Mouse (Mus musculus): ENCODE results near the gene Arhgap6.
A peak's percentile ranks its signal among the peaks of the same experiment; 100 is the strongest.

The Arhgap6 gene

DNA sequence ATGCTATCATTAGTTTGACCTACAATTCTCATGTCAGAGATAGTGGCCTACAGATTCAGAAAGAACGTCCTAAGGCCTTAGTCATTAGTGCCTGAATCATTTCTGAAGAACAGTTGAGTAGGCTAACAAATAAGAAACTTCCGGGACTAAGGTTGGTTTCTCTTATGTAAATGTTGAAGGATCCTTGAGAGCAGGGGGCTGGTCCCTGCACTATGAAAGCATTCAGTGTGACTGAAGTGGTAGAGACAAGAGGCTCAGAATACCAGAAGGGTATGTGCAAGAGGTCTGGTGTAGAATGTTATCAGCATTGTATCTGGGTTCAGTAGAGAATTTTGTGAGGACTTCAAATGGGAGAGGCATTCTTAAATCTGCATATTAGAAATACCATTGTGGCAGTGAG, 185.5 kb downstream of the Arhgap6 start:
- DNase-seq (ENCODE audit: low read depth, low spot score) = no peak

DNA sequence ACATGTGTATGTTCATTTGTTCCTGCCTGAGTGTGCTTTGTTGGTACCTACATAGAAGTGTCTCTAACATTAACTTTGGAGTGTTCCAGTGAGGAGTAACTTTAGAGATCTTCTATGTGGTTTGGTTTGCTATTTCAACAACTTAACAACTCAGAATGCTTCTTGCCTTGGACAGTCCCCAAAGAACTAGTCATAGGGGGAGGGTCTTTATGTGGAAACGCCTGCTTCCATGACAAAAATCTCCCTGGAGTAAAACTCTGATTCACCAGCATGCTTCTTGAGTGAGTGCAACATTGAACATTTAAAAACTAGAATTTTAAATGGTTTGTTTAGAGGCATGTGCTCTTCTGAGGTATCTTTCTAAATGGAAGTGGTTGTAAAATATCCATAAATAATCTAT, 212.2 kb downstream of the Arhgap6 start:
- DNase-seq (ENCODE audit: low read depth, low spot score) = no peak

DNA sequence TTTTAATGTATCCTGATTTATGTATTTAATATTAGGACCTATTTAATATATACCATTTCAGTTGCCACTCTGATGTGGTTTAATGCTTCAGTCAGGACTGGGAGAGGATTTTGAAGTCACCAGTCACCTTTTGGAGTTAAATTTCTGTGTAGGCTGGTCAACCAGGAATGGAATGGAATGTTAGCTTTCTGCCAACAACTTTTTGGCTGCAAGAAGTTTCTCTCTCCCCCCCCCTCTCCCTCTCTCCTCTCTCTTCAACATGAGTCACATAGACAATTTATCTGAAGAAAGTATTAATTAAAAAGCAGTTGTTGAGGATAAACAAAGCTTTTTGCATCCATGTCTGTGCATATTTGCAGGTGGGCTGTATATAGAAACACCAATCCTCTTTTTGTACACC, 217.8 kb downstream of the Arhgap6 start:
- no peak for DNase-seq (ENCODE audit: low read depth, low spot score)

DNA sequence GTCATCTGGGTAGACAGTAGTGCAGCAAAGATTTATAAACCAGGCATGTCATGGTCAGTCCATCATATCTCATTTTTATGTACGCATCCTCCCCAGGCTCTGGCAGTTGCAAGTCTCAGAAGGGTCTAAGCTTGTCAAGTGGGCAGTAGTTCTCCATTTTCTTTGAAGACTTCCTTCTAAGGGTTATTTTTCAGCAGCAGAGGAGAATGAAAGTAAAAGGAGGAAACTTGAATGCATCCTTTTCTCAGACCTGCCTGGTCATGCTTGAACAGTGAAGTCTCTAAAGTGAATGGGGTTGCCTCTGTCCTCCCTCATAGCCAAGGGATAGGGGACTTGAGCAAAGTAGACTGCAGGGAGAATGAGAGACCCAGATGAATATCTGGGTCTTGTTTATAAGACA, 239.5 kb downstream of the Arhgap6 start:
- no peak for DNase-seq (ENCODE audit: low read depth, low spot score)

DNA sequence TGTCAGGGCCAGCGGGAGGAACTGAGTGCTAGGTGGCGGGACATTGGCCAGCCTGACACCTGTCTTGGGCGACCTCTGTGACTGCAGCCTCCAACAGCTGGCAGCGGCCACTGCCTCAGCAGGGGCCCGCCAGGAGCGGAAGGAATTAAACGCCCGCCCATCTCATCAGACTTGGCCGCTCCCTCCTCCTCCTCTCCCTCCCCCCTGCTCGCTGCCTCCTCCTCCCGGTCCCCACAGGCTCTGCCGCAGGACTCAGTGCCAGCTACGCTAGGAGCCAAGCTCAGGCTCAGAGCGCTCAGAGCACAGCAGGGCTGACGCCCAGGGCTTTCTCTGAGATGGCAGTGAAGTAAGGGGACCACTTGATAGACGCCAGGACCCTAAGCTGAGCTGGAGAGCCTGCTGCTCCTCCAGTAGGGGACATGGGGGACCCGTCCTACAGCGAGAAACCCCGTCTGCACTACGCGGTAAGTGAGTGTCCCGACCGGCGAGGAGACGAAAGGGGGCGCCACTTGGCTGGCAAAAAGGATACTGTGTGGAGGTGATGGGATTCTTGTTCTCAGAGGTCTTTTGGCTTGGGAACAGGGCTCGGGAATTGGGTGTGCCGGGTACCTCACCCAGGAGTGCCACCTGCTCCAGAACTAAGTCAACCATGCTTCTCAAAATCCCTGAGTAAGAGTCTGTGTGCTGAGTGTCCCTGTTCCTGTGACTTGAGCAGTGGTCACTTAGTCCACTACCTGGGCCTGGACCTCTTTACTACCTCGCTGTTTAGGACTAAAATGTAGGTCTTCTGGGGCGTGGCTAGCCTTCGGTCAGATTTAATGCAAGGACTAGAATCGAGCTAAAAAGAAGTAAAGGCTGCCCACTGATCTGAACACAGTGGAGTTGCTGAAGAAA, 241.8 kb downstream of the Arhgap6 start:
- DNase-seq (ENCODE audit: low read depth, low spot score) = peak; percentile 49

DNA sequence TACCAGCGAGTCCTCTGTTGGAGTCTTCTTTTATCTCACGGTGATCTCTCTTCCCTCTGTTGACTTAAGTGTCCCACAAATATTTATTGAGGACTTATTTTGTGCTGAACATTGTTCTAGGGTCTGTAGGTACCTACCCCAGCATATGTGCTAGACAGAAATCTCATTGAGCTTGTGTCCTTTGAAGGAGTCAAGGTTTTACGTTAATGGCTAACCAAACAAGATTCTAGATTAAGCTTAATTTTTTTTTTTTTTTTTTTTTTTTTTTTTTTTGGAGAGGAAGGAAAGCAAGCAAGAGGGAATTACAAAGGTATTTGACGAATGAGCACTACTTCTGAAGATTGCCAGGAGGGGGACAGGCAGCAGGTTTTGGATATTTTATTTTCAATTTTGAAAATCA, 242.5 kb downstream of the Arhgap6 start:
- no peak for DNase-seq (ENCODE audit: low read depth, low spot score)

DNA sequence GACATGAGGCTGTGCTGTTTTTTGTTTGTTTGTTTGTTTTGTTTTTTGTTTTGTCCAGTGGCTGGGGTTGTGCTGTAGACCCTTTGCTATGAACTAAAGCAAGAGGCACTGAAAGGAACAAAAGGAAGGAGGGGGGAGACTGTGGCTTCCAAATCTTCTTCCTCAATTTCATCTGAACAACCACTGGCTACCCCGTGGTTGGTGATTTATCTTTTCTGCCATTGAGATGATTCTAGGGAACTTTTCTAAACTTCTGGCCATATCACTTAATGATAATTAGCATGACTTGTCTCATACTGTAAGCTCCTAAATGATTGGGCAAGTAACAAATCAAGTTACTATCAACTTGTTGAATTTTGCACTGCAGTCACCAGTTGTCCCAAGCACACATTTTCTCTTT, 249.0 kb downstream of the Arhgap6 start:
- no peak for DNase-seq (ENCODE audit: low read depth, low spot score)

DNA sequence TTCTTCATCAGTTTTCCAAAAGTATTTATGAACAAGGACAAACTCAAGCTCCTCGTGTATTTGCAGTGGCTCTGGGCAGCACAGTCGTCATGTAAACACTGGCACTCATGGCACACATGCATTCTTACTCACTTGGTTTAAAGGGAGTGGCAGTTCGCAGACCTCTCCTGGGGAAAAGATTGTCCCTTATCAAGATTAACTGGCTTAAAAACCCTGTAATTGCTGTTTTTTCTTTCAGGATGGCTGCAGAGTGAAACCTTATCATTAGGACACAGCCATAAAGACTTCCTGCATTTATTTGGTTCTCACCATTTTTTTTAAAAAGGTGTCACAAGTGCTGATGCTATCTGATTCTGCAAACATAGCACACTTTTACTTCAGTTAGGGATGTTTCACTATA, 252.7 kb downstream of the Arhgap6 start:
- no peak for DNase-seq (ENCODE audit: low read depth, low spot score)

DNA sequence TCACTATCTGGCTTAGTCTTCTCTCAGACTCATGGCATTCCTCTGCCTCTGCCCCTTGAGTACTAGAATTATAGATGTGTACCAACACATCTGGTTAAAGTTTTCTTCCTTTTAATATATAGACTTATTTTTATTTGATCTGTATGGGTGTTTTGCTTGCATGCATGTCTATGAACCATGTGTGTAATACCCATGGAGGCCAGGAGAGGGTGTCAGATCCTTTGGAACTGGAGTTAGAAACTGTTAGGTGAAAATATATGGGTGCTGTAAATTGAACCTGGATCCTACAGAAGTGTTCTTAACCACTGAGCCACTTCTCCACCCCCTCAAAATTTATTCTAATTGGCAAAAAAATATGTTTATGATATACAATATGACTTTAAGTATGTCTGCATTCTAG, 254.7 kb downstream of the Arhgap6 start:
- DNase-seq (ENCODE audit: low read depth, low spot score) = no peak

DNA sequence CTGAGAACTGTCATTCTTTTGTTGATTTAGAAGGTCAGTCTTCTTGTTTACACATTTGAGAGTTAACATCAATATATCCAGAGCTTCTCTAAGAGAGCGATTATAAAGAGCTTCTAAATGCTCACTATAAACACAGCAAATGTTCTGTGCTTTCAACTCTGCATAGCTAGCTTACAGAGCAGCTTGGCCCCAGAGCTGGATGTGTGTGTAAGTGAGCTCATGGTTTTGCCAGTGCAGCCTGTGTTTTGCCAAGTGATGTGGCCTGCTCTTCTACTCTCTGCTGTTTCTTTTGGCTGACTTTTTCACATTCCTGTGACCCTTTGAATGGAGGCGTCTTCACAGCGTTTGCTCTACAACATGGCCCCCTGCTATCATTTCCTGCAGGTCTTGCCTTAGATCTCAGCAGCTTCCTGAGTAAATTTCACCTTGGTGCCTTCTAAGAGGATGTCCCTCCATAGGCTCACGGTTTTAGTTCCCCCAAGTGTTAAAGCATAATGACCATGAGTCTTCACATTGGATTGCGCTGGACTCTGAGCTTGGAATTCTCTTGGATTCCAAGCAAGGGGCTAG, 259.1 kb downstream of the Arhgap6 start:
- no peak for DNase-seq (ENCODE audit: low read depth, low spot score)

DNA sequence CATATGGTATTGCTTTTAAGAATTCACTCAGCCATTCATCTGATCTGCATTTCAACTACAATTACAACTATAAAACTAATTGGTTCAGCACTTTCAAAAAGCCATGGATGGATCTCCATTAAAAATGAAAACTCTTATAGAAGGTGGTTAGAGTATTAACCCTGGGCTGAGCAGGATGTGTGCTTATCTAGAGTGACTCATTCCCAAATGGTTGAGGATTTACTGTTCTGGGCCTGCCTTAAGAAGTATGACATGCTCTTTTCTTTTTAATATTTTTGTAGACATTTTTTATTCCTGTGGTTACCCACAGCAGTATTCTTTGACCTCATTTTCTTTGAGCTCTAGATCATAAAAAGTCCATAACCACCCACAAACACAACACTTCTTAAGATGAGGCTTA, 267.7 kb downstream of the Arhgap6 start:
- no peak for DNase-seq (ENCODE audit: low read depth, low spot score)

DNA sequence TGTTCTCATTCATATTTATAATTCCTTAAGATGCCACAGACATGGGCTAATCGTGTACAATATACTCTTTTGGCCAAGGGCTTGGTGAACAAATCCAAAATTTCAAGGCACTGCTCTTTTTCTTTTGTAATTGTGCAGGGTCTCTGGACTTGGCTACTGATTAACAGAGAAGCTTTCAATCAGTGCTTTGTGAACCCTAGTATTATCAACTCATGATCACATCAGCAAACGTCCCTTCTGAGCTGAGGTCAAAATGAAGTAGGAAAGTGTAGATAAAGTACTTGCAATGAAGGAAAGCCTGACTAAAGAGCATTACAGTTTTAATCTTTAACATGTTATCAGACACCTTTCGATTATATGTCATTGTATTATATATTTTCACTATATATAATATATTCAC, 270.4 kb downstream of the Arhgap6 start:
- DNase-seq (ENCODE audit: low read depth, low spot score) = no peak

DNA sequence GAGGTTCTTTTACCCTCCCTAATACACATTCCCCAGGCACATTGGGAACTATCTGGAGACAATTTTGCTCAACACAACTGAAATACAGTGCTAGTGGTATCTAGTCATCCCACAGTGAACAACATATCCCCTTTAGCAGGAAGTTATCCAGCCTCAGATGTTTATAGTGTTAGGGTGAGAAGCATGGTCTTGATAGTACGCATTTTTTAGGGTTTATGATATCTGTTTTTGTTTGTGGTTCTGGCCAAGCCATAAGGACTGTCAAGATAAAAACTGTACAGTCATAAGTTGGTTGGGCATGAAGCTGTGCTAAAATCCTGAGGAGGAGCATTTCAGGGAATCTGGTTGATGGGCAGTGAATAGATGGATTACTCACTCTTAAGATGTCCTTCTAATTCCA, 271.0 kb downstream of the Arhgap6 start:
- DNase-seq (ENCODE audit: low read depth, low spot score) = no peak

DNA sequence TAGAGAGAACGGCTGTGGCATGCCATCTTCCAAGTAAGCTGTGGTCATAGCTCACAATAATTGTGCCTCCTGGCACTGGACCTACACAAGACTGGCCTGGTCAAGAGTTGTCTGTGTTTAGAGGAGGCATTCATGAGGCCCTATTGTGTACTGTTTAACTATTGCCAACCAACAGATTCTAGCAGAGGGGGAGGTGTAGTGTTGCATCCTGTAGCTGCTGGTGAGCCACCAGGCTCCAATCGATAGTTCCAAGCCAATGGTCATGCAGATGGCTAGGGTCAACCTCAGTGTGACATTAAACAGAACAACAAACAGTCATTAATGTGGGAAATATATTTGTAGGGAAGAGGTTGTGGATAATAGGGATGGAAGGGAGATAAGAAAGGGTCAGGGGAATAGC, 280.1 kb downstream of the Arhgap6 start:
- DNase-seq (ENCODE audit: low read depth, low spot score) = no peak

DNA sequence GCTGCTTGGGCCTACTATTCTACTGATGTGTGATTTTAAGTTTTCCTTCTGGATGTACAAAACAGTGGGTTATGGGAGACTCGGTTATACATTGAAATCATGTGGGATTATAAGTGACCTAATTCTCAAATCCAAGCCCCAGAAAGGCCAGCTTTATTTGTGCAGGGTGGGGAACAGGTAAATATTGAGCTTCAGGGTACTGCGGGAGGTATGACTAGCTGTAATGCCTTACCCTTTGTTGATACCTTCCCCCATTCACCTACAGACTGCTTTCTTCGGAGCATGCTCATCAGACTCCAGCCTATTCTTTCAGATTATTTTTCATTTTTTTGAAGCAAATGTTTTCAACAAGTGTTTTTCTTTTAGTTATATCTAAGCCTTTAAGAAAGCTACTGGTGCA, 286.7 kb downstream of the Arhgap6 start:
- no peak for DNase-seq (ENCODE audit: low read depth, low spot score)

DNA sequence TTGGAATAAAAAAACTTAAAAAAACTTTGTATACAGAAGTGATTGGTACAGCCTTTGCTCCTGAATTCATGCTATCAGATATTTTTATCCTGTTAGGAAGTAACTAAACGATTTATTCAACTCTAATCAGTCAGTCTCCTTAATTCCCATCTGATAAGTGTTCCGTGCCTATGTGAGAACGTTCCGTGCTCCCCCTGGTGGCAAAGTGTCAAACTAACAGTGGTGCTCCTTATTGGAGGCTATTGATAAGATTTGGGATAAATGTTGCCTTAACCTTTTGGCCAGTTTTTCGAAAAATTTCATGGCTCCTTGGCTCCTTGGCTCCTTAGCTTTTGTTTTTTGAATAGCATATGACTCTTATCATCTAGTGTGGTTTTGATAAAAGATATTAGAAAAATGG, 291.0 kb downstream of the Arhgap6 start:
- DNase-seq (ENCODE audit: low read depth, low spot score) = peak; percentile 27

DNA sequence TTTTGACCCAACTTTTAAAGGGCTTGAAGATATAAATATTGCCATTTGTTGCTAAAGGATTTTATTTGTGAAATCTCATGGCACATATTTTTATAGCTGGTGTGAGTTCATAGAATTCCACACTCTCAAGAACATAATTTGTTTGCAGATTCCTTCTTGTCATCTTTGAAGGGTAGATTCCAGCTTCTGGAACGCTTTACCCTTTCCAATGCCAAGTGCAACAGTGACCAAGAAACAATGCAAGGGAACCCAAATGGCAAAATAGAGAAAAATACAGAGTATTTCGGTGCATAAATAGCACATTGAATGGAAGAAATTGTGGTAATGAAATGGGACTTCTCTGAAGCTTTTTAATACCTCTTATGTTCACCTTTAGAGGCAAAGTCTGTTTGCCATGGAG, 294.3 kb downstream of the Arhgap6 start:
- no peak for DNase-seq (ENCODE audit: low read depth, low spot score)

DNA sequence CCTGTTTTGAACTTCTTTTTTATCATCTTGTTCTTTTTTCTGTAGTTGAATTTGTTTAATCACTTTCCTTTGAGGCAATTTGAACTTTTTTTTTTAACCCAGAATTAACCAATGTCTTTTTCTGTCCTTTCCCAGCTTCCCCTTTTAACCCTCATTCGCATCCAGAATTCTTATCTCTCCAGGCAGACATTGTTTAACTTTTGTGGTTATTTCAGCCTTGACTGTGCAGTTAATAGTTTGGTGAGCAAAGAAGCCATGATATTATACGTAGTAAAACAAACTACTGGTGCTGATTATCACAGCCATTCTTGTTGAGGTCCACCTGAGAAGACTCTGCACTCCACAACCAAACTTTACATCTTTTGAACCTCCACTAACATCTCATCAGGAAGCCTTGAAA, 299.7 kb downstream of the Arhgap6 start:
- DNase-seq (ENCODE audit: low read depth, low spot score) = no peak

DNA sequence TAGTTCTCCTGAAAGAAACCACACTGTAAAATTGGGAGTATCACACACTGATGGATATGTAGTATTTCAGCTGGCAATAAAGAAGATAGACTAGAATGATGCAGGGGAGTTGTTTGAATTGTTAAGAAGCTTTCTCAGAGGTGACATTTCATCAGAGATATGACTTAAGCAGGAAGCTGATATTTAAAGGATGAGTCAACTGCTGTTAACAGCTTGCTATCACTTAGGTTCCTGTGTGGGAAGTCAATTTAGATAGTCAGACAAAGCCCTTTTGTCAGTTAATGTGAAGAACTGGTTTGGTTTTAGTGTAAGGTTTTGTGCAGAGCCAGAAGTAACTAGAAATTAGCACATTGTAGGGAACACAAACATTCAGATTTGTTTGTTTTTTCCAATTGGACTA, 300.7 kb downstream of the Arhgap6 start:
- no peak for DNase-seq (ENCODE audit: low read depth, low spot score)

DNA sequence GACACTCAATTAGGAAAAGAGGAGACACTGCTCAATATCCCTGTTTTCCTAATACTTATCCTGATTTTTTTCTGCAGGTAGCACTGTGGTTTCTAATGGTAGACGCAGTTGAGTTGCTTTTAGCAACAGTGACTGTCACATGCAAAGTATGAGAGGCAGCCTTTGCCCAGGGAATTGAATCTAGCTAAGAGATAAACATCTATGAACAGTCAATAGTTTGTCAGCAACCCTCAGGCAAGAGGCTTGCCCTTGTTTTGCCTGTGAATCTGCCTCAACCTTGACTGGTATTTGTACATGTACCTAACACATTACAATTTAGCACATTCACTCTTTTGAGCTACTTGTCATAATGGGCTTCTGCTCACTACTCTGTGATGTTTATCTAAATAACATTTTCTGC, 307.8 kb downstream of the Arhgap6 start:
- no peak for DNase-seq (ENCODE audit: low read depth, low spot score)

DNA sequence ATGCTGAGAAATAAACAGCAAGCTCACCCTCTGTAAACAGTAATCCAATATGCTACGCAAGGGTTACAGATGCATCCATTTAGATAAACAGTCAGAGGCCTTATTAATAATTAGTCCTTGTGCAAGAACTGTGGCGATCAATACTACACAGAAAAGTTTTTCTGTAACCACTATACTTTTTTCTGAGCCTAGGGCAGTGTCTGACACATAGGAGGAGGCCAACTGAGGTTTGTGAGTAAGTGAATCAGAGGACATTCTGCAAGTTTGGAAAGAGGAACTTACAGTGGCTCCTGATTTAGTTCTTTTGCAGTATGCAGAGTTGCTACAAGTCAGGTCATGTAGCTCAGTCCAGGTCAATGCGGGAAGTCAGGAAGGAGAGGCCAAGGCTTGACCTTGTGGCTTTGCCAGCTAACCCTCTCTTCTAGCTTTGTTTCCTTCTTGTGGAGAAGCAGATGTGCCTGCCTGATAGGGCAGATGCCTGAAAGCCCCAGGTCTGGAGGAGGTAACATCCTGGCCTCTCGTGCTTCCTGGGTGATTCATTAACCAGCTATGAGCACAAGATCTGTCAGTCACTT, 311.2 kb downstream of the Arhgap6 start:
- no peak for DNase-seq (ENCODE audit: low read depth, low spot score)

DNA sequence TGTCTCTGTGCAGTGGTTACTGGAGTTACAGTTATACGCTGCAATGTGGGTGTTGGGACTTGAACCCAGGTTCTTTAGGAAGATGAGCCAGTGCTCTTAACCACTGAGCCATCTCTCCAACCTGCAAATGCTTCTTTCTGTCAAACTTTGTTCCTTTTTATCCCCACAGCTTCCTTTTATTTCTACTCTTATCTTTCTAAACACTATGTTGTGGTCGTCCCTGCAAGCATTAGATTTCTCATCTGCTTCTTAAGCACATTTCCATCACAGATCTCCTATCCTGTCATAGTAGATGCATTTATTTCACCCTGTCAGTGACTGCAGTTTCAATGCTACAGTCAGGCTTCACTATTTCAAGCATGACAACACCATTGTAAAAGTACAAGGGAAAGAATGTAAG, 312.5 kb downstream of the Arhgap6 start:
- DNase-seq (ENCODE audit: low read depth, low spot score) = no peak

DNA sequence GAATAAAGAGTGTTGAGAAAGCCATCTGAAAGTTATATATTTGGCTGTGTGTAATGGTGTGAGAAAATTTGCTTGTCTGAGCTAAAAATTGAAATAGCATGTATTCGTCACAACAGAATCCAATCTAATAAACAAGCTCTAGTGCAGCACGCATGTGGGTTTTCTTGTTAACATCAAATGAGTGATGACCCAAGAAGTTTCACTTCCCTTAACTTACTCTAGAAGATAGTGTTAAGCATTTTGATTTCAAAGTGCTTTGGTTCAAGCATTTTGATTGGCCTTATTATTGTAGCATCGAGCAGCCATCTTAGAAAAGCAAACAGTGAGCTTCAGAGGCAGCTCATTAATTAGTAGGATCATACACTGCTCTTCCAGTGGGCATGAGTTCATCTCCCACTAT, 315.1 kb downstream of the Arhgap6 start:
- no peak for DNase-seq (ENCODE audit: low read depth, low spot score)
